Mouse (Mus musculus): Measurements from ENCODE around the gene Vmn1r37.
"Not testable (repeated sequence)": the region's sequence is repeated elsewhere in the genome, so short reads cannot be mapped to it uniquely, and the experiment has no call there.

Gene Vmn1r37

DNA sequence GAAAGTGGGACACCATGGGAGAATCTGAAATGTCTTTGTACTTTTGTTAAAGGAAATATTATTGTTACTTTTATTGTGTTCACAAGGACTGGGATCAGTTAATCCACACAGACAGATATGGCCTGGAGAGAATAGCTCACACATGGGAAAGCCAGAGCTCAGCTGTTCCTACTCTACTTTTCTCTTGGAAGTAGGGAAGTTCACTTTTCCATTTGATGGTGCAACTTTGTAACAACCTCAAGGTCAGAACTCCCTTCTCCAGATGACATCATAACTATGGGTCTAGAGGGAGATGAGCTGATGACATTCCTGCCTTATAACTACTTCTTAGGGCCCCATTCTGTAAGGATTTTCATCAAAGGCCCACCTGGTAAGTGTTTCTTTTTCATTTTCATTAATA, at the start of gene Vmn1r37:
Gene Vmn1r37, plus strand, starts transcription at position 301 of the 400 bp plus-strand sequence.
- in situ Hi-C loops (cut with MboI, MseI) = not testable (repeated sequence)

DNA sequence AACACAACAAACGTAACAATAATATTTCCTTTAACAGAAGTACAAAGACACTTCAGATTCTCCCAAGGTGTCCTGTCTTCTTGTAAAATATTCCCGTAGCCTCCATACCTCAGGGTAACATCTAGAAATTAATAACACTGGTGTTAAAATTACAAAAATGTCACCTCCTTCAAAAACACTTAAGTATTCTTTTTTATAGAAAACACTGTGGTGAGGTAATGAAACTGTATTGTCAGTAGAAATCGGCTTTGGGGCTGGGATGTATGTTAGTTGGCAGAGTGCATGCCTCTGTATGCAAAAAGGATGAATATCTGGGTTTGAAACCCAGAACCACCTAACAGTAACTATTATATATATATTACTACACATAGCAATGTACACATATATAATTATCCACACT, 43.4 kb upstream of the Vmn1r37 start, which contains the start of gene Vmn1r35:
Gene Vmn1r35, minus strand, starts transcription at position 101 of the 400 bp plus-strand sequence.
- in situ Hi-C loops (cut with MboI, MseI) = no loop called here

DNA sequence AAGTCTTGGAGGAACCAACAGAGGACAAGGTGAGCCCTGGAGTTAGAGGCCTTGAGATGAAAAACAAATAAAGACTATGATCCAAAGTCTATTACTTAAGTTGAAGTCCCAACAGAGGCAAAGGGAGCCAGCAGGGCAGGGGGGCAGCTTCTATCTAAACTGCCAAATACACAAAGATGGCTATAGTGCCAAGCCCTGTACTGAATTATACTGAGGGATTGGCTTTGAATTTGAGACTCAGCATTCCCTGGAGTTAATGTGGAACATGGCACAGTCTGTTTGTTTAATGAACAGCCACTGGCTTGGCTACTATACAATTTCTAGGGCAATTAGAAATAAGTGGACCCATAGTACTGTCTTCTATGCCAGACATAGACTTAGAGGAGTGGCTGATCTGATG, 20.3 kb upstream of the Vmn1r37 start:
- in situ Hi-C loops (cut with MboI, MseI) = no loop called here

DNA sequence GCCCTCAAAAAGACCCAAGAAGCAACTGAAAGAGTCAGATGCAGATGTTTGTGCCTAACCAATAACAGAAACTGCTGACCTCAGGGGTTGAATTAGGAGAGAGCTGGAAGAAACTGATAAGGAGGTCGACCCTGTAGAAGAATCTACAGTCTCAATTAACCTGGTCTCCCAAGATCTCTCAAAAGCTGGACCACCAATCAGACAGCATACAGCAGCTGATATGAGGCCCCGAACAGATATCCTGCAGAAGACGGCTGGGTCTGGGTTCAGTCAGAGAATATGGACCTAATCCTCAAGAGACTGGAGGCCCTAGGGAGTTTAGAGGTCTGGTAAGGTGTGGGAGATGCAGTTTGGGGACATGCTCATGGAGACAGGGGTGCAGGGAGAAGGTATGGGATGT, 15.3 kb upstream of the Vmn1r37 start:
- in situ Hi-C loops (cut with MboI, MseI) = no loop called here

DNA sequence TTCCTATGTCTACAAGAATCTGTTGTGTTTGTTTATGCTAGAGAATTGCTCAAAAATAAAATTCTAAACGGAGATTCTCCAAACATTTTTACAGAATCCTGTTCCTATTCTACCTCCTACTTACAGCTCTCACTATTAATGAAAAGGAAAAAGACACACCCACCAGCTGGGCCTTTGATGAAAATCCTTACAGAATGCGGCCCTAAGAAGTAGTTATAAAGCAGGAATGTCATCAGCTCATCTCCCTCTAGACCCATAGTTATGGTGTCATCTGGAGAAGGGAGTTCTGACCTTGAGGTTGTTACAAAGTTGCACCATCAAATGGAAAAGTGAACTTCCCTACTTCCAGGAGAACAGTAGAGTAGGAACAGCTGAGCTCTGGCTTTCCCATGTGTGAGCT, 10.1 kb upstream of the Vmn1r37 start, which contains the start of gene Vmn1r36:
Gene Vmn1r36, minus strand, starts transcription at position 101 of the 400 bp plus-strand sequence.
- in situ Hi-C loops (cut with MboI, MseI) = not testable (repeated sequence)

DNA sequence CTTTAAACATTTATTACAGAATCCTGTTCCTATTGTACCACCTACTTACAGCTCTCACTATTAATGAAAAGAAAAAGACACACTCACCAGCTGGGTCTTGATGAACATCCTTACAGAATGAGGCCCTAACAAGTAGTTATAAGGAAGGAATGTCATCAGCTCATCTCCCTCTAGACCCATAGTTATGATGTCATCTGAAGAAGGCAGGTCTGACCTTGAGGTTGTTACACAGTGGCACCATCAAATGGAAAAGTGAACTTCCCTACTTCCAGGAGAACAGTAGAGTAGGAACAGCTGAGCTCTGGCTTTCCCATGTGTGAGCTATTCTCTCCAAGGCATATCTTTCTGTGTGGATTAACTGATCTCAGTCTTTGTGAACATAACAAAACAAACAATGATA, 53.3 kb downstream of the Vmn1r37 start, which contains the start of gene Vmn1r38:
Gene Vmn1r38, minus strand, starts transcription at position 101 of the 400 bp plus-strand sequence.
- in situ Hi-C loops (cut with MboI, MseI) = not testable (repeated sequence)

All from regulatory T cell (primary cell).